Mouse (Mus musculus) myocyte (in vitro differentiated cells): ENCODE results near the gene Tbc1d9. TPM values are rescaled to one million over a fixed set of nuclear protein-coding genes. Genes with fewer than 3 reads are reported as not detected.

Experiments used
- H3K27me3 ChIP-seq: one replicate; pipeline ENCODE4 v1.6.1; 2011; ENCODE audit not compliant: control insufficient read depth, insufficient read depth, insufficient read length
- H3K36me3 ChIP-seq: one replicate; pipeline ENCODE4 v1.6.1; 2011; ENCODE audit not compliant: control insufficient read depth, insufficient read depth
- H3K4me2 ChIP-seq: one replicate; pipeline ENCODE4 v1.6.1; 2011; ENCODE audit warnings: low read depth, control low read depth
- H3K4me3 ChIP-seq: one replicate; pipeline ENCODE4 v1.5.1; 2011; ENCODE audit warnings: mild to moderate bottlenecking, control low read depth, moderate library complexity
- H3K79me2 ChIP-seq: one replicate; pipeline ENCODE4 v1.6.1; 2011; ENCODE audit not compliant: control insufficient read depth, insufficient read depth
- H3ac ChIP-seq: one replicate; pipeline ENCODE4 v1.6.1; 2011; ENCODE audit not compliant: control insufficient read depth, insufficient read length
- CEBPB ChIP-seq: IDR thresholded peaks from 2 replicates; pipeline ENCODE4 v1.6.1; 2011; ENCODE audit warnings: mild to moderate bottlenecking, moderate library complexity; ENCODE audit not compliant: poor library complexity, insufficient read depth, severe bottlenecking
- E2F4 ChIP-seq: IDR thresholded peaks from one replicate; pipeline ENCODE4 v1.6.1; 2011; ENCODE audit warnings: mild to moderate bottlenecking, control low read depth, moderate library complexity; ENCODE audit not compliant: insufficient read depth
- MAX ChIP-seq: IDR thresholded peaks from one replicate; pipeline ENCODE4 v1.6.1; 2011; ENCODE audit warnings: low read depth, mild to moderate bottlenecking, control low read depth
- MYOD1 ChIP-seq, 3 experiments: IDR thresholded peaks; one replicate each; pipeline ENCODE4 v1.6.1; 2011; ENCODE audit warnings: control low read depth in 2 of 3, low read depth in 2 of 3, mild to moderate bottlenecking in 2 of 3, moderate library complexity in 1 of 3; ENCODE audit not compliant: insufficient read length in 2 of 3, control insufficient read depth in 1 of 3
- MYOG ChIP-seq, 3 experiments: IDR thresholded peaks; one replicate each; pipeline ENCODE4 v1.6.1; 2011; ENCODE audit warnings: control low read depth in 2 of 3, low read depth in 2 of 3, mild to moderate bottlenecking in 2 of 3; ENCODE audit not compliant: insufficient read length in 2 of 3, control insufficient read depth in 1 of 3, insufficient read depth in 1 of 3
- POLR2A ChIP-seq: IDR thresholded peaks from one replicate; pipeline ENCODE4 v1.6.1; 2011; ENCODE audit warnings: low read depth, mild to moderate bottlenecking, control low read depth, moderate library complexity; ENCODE audit not compliant: insufficient read length
- POLR2AphosphoS2 ChIP-seq: IDR thresholded peaks from one replicate; pipeline ENCODE4 v1.6.1; 2011; ENCODE audit warnings: low read depth, control low read depth; ENCODE audit not compliant: insufficient read length
- REST ChIP-seq: IDR thresholded peaks from one replicate; pipeline ENCODE4 v1.6.1; 2011; ENCODE audit warnings: mild to moderate bottlenecking, control low read depth, moderate library complexity; ENCODE audit not compliant: insufficient read depth, insufficient read length
- SRF ChIP-seq: IDR thresholded peaks from one replicate; pipeline ENCODE4 v1.6.1; 2011; ENCODE audit warnings: low read depth; ENCODE audit not compliant: control insufficient read depth, insufficient read length
- TCF12 ChIP-seq: IDR thresholded peaks from one replicate; pipeline ENCODE4 v1.6.1; 2011; ENCODE audit warnings: mild to moderate bottlenecking, control low read depth; ENCODE audit not compliant: poor library complexity, insufficient read depth, severe bottlenecking
- TCF3 ChIP-seq: IDR thresholded peaks from one replicate; pipeline ENCODE4 v1.6.1; 2011; ENCODE audit warnings: low read depth, control low read depth; ENCODE audit not compliant: insufficient read length
- USF1 ChIP-seq: IDR thresholded peaks from one replicate; pipeline ENCODE4 v1.6.1; 2011; ENCODE audit warnings: low read depth, mild to moderate bottlenecking, control low read depth, moderate library complexity
- polyA plus RNA-seq: library from polyadenylated mRNA; unstranded; fragments of >200 nt; fragmentation: generic; extraction: Trizol; gene quantifications from one replicate; pipeline ENCODE4 v1.2.1, GENCODE M21; 2012; ENCODE audit warnings: missing spikeins

Gene Tbc1d9
- polyA plus RNA-seq, result 0.38 TPM

- Histone ChIP-seq H3K27me3 (peaks cover 17% of the 10 kb centered on the region), H3ac (no peak within 1 kb of the TSS)
Observed at GRCm38 (mm10) chr8:83165235-83165930, at the start of gene Tbc1d9. Gene Tbc1d9 (plus strand): TSS chr8:83165352.

GRCm38 (mm10) chr8:83135086-83135485, 30.1 kb upstream of the Tbc1d9 start:
- H3K27me3 ChIP-seq, result no peaks in the 10 kb centered on the region
- no peak overlapping the region for H3K4me2 ChIP-seq
- TF ChIP-seq POLR2AphosphoS2 (no peak), CEBPB (no peak), E2F4 (no peak), MAX (no peak), MYOG (IDR thresholded peaks at IDR 0.05; ENCODE audit: control insufficient read depth in 1 of 3, insufficient read depth in 1 of 3, insufficient read length in 2 of 3, low read depth in 2 of 3) (no peak), USF1 (no peak), POLR2A (no peak), TCF12 (no peak), TCF3 (no peak), REST (no peak), SRF (no peak)
- H3ac ChIP-seq, result no peak overlapping the region
- no peaks in the 10 kb centered on the region for H3K36me3 ChIP-seq
- no peaks in the 10 kb centered on the region for H3K79me2 ChIP-seq
- H3K4me3 ChIP-seq, result no peak overlapping the region

More at GRCm38 (mm10) chr8:83165235-83165930, at the start of gene Tbc1d9:
- Histone ChIP-seq H3K4me3 (peak within 1 kb of the TSS; percentile 1), H3K36me3 (no peaks in the 10 kb centered on the region), H3K79me2 (no peaks in the 10 kb centered on the region), H3K4me2 (peak within 1 kb of the TSS; percentile 24)
- TF ChIP-seq MYOG (IDR thresholded peaks at IDR 0.05; ENCODE audit: control insufficient read depth in 1 of 3, insufficient read depth in 1 of 3, insufficient read length in 2 of 3, low read depth in 2 of 3), result peak in 1 of 3 experiments; percentile 9
- no peak for TF ChIP-seq SRF

GRCm38 (mm10) chr8:83140068-83140467, 25.1 kb upstream of the Tbc1d9 start:
- Histone ChIP-seq H3K36me3 (no peaks in the 10 kb centered on the region), H3ac (no peak overlapping the region)

GRCm38 (mm10) chr8:83140701-83141111, 24.4 kb upstream of the Tbc1d9 start:
- Histone ChIP-seq H3K27me3 (no peaks in the 10 kb centered on the region), H3K4me3 (no peak overlapping the region), H3K4me2 (no peak overlapping the region), H3ac (no peak overlapping the region), H3K79me2 (no peaks in the 10 kb centered on the region), H3K36me3 (no peaks in the 10 kb centered on the region)
- TF ChIP-seq SRF (no peak), TCF3 (no peak), CEBPB (no peak), MYOD1 (IDR thresholded peaks at IDR 0.05; ENCODE audit: control insufficient read depth in 1 of 3, insufficient read length in 2 of 3, low read depth in 2 of 3) (no peak), E2F4 (no peak)

More at GRCm38 (mm10) chr8:83140068-83140467, 25.1 kb upstream of the Tbc1d9 start:
- Histone ChIP-seq H3K27me3 (no peaks in the 10 kb centered on the region), H3K79me2 (no peaks in the 10 kb centered on the region), H3K4me3 (no peak overlapping the region), H3K4me2 (no peak overlapping the region)
- TF ChIP-seq POLR2AphosphoS2, result no peak
- no peak for TF ChIP-seq CEBPB
- TF ChIP-seq TCF12, result no peak
- no peak for TF ChIP-seq POLR2A
- TF ChIP-seq TCF3, result no peak
- TF ChIP-seq MAX, result no peak
- TF ChIP-seq MYOD1 (IDR thresholded peaks at IDR 0.05; ENCODE audit: control insufficient read depth in 1 of 3, insufficient read length in 2 of 3, low read depth in 2 of 3), result no peak
- no peak for TF ChIP-seq E2F4
- TF ChIP-seq SRF, result no peak
- TF ChIP-seq MYOG (IDR thresholded peaks at IDR 0.05; ENCODE audit: control insufficient read depth in 1 of 3, insufficient read depth in 1 of 3, insufficient read length in 2 of 3, low read depth in 2 of 3), result no peak
- no peak for TF ChIP-seq USF1
- TF ChIP-seq REST, result no peak

- H3K4me2 ChIP-seq, result no peak overlapping the region
- no peak overlapping the region for H3ac ChIP-seq
Observed at GRCm38 (mm10) chr8:83141358-83141757, 23.8 kb upstream of the Tbc1d9 start.

More at GRCm38 (mm10) chr8:83141358-83141757, 23.8 kb upstream of the Tbc1d9 start:
- Histone ChIP-seq H3K4me3 (no peak overlapping the region), H3K27me3 (no peaks in the 10 kb centered on the region), H3K36me3 (no peaks in the 10 kb centered on the region), H3K79me2 (no peaks in the 10 kb centered on the region)
- TF ChIP-seq MAX, result no peak
- no peak for TF ChIP-seq POLR2A
- TF ChIP-seq REST, result no peak
- TF ChIP-seq E2F4, result no peak
- TF ChIP-seq MYOD1 (IDR thresholded peaks at IDR 0.05; ENCODE audit: control insufficient read depth in 1 of 3, insufficient read length in 2 of 3, low read depth in 2 of 3), result no peak
- TF ChIP-seq TCF12, result no peak
- TF ChIP-seq TCF3, result no peak
- no peak for TF ChIP-seq SRF
- no peak for TF ChIP-seq MYOG (IDR thresholded peaks at IDR 0.05; ENCODE audit: control insufficient read depth in 1 of 3, insufficient read depth in 1 of 3, insufficient read length in 2 of 3, low read depth in 2 of 3)
- no peak for TF ChIP-seq CEBPB
- no peak for TF ChIP-seq USF1
